Mouse (Mus musculus) ES-CJ7 (cell line): ENCODE results near the gene Bsx.

Source experiments
- DNase-seq: peaks from one replicate; pipeline ENCODE4 v3.0.0; 2011; ENCODE audit warnings: low read depth, low spot score

The Bsx gene

DNA sequence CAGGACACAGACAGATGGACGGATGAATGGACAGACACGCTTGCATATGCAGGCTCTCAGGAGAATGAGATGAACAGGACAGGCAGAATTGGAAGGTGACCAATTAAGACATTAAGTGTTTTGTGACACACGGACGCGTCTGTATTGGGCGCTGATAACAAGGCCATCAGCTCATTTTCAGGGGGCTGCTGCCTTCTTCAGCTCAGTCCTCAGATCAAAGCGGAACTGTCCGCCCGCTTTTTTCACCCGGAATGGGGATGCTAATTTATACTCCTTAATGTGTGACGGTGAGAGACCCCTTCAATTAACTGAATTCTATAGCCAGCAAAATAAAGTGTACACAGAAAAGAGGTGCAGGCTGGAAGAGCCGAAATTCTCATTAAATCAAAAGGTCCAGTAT lies 15.5 kb downstream of the Bsx start:
- DNase-seq = no peak

DNA sequence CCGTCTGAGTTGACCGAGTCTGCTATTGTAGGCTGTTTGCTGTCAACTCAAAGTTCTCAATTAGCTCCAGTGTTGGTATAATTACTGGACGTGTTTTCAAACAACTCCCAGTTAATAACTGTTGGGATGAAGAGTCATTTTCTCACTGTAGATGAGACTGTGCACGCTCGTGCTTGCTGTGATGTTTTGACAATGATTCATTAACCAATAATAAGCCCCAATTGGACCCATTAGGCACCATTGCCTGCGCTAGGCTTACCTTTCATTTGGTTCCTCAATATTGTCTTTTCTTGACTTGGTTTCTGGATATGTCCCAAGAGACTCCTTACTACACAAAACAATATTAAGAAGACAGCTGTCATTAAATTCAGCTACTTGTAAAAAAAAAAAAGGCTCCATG lies 18.5 kb downstream of the Bsx start:
- no peak for DNase-seq

DNA sequence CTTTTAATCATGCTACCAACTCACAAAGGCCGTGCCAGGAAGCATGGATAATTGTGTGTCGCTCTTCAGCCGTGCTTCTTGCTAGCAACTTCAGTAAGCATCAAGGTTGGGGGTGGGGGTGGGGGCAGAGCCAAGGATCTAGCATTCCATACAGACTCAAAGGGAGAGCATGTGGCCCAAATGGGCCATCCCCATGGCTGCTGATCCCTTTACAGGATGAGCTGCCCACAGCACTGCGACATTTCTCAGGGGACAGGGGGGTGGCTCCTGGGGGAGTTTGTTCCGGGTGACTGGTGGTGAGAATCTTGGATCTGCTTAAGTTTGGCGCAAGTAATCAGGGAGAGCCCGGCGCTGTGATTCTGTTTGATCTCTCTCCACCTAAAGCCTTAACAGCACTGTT lies 33.5 kb downstream of the Bsx start:
- no peak for DNase-seq

DNA sequence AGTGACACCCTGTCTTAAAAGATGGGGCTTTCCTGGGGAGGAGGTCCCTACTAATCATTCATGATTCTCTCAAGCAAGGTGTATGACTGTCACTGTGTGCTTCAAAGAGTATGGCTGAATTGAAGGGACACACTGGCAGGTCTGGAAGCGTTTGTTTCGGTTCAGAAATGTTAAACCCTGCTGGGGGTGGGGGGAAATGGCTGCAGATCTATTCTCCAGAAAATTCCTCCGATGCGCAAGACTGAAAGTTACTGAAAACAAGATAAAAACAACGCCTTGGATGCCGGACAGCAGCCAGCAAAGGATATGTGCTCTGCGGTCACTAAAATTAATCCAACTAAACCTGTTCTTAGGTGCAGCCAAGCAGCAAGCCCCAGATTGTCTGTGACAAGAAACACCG lies 34.5 kb downstream of the Bsx start:
- no peak for DNase-seq

DNA sequence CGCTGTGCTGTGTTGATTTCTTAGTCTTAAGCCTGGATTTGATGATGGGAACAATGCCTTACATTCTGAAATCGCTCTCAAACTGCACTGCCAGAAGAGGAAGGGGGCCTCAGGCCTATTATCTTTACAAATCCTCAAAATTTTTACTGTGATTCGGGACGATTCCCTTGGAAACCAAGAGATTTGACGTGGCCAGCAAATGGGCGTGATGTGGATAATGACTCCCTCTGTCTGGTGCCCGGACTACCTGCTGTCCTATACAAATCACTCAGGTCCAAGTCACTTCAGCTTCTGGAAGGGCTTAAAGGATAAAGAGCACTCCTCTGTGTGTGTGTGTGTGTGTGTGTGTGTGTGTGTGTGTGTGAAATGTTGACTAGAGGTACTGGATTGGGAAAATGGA lies 35.0 kb downstream of the Bsx start:
- DNase-seq = no peak

DNA sequence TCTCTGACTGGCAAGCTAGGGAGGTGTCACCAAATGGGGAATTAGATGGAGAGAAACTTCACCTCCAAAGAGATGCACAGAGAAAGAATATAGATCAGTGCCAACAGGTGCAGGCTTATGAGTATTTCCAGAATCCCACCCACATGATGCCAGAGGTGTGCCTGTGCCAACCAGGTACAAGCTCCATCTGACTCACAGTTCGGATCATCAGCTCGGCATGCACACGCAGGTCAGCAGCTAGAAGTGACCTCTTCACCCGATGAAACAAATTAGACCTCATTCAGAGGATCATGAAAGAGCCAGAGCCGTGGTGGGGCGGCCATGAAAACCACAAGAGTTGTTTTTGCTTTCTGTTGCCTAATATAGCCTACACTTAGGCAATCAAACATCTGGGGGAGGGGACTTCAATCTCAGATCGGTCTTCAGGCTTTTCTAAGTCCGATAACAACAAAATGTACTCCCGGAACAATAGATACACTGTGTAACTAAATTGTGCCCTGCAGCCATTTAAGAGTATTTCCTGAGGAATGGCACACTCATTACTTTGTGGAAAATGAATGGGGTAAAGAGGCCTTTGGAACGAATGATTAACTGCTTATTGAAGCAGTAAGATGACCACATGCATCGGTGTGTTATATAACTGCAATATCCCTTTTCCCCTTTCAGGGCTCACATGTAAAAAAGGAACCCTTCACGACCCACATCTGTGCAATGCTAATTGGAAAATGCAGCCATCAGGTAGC lies 44.1 kb downstream of the Bsx start:
- no peak for DNase-seq

DNA sequence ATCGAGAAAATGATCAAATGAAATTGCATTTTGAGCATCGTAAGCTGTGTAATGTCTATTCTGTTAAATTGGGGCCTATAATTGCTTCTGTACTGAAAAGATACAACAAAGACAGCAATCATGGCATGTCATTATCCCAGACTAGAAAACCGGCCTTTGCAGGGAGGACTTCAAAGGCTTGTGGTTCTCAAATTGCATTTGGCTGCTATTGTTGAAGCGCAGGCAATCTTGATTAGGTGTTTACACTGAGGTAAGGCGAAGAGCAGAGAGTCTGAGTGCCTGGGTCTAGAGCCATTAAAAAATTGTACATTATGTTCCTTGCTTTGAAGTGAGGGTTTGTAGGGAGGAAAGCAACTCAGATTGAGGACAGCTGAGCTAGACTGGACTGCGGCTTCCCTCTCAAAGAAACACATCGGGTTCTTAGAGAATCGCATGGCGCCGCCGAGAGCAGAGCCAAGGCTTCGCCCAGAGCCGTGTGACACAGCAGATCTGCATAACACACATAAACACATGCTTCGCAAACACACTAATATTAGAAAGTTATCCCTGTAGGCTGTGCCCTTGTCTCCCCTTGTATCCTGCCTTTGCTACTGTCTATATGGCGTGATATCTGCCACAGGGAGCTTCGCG lies 53.5 kb downstream of the Bsx start:
- DNase-seq = no peak
